Mouse (Mus musculus) cerebral cortex, adult 2 months (tissue): Measurements from ENCODE around the gene Cltb.

Experiments used
- WGBS: fragments of 180-500 bp; shearing (Covaris S2); methylation state at CpG from one replicate; pipeline ENCODE4 v1.1.7; 2018; 5-methylcytosine and 5-hydroxymethylcytosine counted together

The Cltb gene

GRCm38 (mm10) chr13:54610972-54611754 lies at the start of gene Cltb:
Gene Cltb (minus strand): TSS chr13:54611344.
- under 1% methylated on average over 66 of the region's 66 CpGs for WGBS

DNA sequence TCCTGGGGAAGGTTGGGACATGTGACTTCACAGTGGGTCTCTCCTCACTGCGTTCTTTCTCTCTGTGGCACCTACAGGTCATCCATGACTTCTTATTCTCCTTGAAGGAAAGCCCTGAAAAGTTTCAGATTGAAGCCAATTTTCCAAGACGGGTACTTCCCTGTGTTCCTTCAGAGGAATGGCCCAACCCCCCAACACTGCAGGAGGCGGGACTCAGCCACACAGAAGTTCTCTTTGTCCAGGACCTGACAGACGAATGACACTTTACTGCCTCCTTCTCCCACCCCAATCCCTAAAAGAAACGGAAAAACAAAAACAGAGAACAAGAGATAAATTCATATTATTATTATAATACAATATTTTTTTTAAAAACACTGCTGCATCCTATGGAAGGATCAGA lies 49.7 kb upstream of the Cltb start:
- 53% methylated on average over 5 of the region's 5 CpGs for WGBS

DNA sequence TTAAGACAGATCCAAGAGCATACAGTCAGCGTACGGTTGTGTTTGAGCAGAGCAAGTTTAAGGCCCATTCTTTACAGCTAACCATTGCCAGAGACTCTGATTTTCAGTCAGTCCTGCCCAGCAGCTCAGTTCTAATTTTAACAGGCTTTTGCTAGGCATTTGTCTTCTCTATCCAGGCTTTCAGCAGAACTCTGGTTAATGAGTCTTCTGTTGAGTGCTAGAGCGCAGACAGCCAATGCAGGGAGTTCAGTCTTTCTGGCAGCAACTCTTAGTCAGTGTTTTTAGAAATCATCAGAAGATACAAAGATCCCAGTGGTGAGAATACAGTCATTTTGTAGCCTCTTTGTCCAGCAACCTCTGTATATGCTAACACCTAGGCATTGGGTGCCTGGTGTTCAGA lies 39.3 kb upstream of the Cltb start:
- WGBS = 54% methylated on average over 3 of the region's 3 CpGs

GRCm38 (mm10) chr13:54635011-54635410 lies 23.9 kb upstream of the Cltb start:
- 93% methylated on average over 3 of the region's 3 CpGs for WGBS

- 65% methylated on average over 3 of the region's 3 CpGs for WGBS
Measured at GRCm38 (mm10) chr13:54632731-54633277, 21.7 kb upstream of the Cltb start.

GRCm38 (mm10) chr13:54629128-54629527 lies 18.0 kb upstream of the Cltb start:
- 66% methylated on average over 4 of the region's 4 CpGs for whole genome bisulfite sequencing

DNA sequence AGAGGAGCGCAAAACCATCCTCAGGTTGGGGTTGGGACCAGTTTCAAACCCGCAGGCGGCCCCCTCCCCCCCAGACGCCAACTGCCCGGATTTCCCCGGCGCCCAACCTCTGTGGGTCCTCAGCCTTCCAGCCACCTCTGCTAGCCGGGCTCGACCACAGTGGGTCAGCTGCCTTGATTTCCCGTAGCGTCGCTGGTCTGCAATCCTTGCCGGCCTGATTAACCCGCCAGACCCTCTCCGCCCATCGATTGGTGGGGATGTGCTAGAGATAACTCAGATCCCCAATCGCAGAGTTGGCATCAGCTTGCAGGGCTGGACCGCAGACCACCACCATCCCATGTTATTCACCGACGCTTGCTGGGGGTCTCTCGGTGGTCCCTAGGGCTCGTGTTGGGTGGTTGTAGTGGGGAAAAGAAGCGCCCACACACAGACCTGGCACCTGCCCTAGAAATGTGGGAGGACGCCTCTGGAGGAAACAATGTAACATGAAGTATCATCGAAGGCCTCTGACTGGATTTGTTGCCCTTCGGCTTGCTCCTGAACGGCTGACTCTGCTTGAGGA lies 10.9 kb upstream of the Cltb start:
- 1% methylated on average over 27 of the region's 27 CpGs for WGBS

DNA sequence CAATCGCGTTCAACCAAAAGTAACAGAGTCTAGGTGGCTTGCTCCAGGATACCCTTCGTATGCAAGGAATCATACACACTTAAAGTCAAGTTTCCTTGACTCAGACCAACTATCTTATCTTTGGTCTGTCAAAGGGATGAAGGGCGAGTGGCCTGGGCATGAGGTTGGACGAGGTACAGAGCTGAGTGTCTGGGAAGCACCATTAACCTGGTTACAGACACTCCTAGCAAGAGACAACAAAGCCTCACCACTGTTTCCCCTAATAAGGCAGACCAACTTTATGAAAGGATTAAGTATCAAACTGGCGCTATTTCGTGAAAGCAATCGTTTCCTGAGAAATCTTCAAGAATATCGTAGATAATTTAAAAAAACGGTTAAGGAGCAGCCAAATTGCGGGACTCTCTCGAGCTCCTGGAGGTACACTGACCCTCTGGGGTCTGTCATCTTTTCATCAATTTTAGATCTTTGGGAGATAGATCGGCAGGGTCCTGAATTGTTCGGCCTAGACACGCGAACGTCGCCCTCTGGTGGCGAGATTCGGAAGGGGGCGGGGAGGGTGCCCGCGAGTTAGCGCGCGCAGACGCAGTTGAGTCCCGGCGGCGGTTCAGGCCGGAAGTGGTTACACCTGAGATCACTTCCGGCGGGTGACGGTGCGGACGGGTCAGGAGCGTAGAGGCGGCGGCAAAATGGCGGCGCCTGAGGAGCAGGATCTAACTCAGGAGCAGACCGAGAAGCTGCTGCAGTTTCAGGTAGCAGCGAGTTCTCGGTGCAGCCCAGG lies 10.2 kb upstream of the Cltb start, which contains the start of gene Faf2:
Gene Faf2 (plus strand): TSS at position 630 of the 778 bp plus-strand sequence.
- 11% methylated on average over 44 of the region's 44 CpGs for WGBS

DNA sequence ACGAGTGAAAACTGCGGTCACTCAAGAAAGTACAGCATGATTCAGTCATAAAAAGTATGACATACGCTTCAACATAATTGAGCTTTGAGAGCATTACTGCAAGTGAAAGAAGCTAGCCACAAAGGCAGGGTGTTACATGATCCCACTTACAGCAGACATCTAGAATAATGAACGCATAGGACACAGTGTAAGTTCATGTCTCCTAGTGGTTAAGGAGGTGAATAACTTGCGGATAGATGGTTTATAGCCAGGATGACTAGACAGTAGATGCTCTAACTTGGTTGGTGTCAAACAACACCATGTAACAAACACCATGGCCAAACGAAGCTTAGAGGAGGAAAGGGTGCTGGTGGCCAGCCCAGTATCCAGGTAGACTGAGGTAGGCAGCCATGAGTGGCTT lies 5.9 kb upstream of the Cltb start:
- 64% methylated on average over 6 of the region's 6 CpGs for WGBS

DNA sequence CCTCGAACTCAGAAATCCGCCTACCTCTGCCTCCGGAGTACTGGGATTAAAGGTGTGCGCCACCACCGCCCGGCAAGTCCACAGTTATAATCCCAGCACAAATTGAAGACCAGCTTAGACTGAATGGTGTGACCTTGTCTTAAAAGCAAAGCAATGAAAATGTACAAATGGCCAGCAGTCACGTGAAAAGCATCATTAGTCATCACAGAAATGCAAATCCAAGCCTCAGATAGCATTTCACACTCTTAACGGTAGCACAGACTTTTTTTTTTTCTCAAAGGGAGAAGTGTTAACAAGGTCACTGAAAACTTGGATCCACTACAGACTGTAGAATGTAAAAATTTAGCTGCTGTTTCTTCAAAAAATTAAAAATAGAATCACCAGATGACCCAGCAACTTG lies 5.2 kb upstream of the Cltb start:
- 78% methylated on average over 8 of the region's 8 CpGs for WGBS

GRCm38 (mm10) chr13:54613141-54613540 lies 2.0 kb upstream of the Cltb start:
- WGBS = 74% methylated on average over 8 of the region's 8 CpGs

- WGBS = 8% methylated on average over 13 of the region's 13 CpGs
Measured at GRCm38 (mm10) chr13:54610613-54610971, 552 bp downstream of the Cltb start.

DNA sequence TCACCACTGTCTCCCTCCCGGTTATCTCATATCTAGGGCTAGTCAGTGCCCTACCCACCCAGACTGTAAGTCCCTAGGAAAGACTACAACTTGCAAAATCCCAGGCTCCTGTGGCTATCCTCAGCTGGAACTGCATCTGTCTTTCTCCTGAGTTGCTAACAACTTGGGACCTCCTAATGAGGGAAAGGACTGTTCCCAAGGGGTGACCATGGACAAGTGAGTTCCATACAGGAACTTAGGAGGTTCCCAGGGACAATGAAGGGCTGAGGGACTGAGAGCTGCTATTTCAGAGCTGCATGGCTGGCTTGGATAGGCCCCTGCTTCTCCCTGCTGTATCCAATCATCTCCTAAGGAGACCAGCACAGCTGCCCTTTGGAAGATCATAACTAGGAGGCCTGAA lies 1.8 kb downstream of the Cltb start:
- 14% methylated on average over 1 of the region's 1 CpGs for WGBS

DNA sequence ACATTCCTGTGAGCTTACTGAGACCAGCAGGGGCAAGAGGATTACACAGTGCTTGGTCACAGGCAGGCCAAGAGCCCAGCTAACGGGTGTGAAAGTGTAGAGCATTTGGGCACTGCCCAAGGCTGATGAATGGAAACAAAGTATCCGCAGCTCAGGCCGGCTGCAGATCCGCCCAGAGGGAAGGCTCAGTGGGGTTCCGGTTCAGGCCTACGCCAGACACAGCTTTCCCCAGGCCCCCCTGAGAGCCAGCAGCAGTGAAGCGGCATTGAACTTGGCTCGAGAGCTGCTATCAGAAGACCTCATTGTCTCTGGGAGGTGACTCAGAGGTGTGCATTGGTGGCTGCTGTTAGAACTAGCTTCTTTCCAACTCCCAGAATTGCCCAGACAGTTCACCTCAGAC lies 2.5 kb downstream of the Cltb start:
- 7% methylated on average over 8 of the region's 8 CpGs for WGBS

- 49% methylated on average over 3 of the region's 3 CpGs for WGBS
Measured at GRCm38 (mm10) chr13:54608002-54608401, 3.1 kb downstream of the Cltb start.

GRCm38 (mm10) chr13:54607204-54607603 lies 3.9 kb downstream of the Cltb start:
- WGBS = 71% methylated on average over 5 of the region's 5 CpGs

DNA sequence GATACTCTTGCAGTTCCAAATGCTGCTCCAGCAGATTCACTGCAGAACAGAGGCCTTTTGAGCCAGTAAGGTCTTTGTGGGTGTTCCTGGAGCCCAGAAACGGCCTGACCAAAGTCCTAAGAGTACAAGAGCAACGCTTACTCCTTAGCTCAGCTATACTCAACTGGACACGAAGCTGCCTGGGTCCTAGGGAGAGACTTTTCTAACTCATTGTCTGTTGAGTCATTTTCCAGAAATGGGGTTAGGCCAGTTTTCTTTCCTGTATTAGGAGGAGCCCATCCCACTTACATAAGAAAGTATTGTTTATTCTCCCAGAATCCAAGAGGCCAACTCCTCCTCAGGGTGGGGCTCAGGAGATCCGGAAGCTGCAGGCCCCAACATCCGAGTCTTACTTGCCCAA lies 5.7 kb downstream of the Cltb start:
- WGBS = 53% methylated on average over 5 of the region's 5 CpGs

DNA sequence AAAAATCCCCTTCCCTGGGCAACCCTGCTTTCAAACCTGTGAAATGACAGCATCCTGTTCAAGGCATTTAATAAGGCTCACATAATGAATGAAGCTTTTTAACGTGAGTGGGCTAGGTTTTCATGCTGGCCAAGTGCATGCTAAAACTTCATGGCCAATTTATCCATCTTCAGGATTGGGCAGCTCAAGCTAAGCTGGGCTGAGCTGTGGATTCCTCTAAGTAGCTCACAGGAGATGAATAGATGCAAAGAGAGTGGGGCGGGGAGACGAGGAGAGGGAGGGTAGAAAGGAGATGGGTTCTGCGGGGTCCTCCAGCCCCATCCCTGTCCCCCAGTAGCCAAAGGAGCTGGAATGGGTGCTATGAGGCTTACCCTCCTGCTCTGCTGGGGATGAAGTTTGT lies 6.9 kb downstream of the Cltb start:
- WGBS = 47% methylated on average over 4 of the region's 4 CpGs

DNA sequence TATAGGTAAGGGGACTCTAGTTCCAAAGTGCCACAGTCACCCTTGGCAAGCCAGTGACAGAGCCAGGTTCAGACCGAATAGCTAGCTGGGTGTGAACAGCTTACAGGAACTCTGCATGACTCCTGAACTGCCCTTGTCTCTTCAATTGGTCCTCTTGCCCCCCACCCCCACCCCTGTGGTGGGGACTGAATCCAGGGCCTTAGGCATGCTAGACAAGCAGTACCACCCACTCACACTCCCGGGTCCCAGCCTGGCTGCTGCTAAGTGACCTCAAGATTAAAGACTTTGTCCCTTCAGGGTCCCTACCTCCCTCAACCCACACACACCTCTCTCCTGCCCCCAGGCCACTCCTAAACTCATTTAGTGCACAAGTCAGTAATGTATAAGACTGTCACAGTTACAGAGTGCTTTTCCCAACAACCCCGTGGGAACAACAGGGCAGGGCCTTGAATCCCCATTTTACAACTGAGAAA lies 8.5 kb downstream of the Cltb start:
- 52% methylated on average over 3 of the region's 3 CpGs for WGBS

DNA sequence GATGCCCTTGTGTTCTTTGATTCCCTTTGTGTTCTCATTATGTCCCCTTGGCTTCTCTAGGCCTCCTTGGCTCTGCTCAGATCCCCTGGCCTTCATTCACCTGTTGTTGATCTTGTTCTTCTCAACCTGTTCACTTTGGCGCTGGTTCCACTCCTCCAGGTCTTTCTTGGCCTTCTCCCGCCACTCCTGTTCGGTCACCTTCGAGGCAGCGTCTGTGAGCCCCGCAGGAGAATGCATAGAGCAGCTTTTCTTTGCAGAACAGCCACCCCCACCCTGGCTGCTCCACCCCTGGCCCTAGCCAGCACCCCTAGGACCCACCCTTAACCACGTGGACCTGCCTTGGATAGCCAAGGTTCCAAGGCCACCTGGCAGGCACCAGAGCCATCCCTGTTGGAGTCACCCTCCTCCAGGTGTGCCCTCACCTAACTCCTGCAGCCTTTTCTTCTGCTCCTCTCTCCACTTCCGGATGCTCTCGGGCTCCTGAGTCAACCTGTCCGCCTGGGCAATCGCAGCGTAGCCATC lies 12.5 kb downstream of the Cltb start:
- WGBS = 89% methylated on average over 12 of the region's 12 CpGs

- WGBS = 56% methylated on average over 5 of the region's 5 CpGs
Measured at GRCm38 (mm10) chr13:54596870-54597269, 14.3 kb downstream of the Cltb start.

DNA sequence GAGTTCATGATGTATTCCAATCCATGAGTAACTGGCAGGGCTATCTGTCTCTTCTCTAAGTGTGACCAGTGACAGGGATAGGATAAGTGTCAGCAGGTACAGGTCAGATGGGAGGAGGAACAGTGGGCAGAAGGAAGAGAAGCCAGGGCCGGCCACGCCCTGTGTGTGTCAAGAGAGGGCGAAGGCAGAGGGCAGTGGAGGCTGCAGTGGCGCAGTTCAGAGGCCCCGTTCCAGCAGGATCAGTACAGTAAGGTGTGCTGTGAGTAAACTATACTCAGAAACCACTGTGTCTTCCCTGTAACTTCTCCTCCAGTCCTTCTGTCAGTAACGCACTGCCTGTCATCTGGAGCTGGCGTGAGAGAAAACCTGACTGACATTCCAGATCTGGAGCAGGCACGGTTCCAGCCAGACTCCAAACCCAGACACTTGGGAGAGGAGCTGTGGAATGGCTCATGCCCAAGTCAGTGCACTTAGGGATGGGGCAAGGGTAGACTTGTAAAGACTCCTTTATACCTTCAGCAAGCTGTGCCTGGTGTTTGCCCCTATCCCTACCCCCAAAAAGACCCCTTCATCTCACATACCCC lies 14.9 kb downstream of the Cltb start:
- WGBS = 67% methylated on average over 8 of the region's 8 CpGs
